Mouse (Mus musculus): Measurements from ENCODE around the gene Tapt1.

GRCm38 (mm10) chr5:44257401-44257800, 31.0 kb upstream of the Tapt1 start:
- TF ChIP-seq CTCF (IDR thresholded peaks at IDR 0.05; ENCODE audit: low read depth): no peak
- no peak for TF ChIP-seq EP300 (IDR thresholded peaks at IDR 0.05; ENCODE audit: low read depth)
